Mouse (Mus musculus) cerebellum, adult 18-20 months (tissue): ENCODE results near the gene Pou2f2.

Experiments
- DNase-seq, 2 experiments: peaks; one replicate each; pipeline ENCODE4 v3.0.0; 2021

The Pou2f2 gene

GRCm38 (mm10) chr7:25195148-25195547, 15.6 kb upstream of the Pou2f2 start:
- no peak for DNase-seq

- DNase-seq: no peak
Measured at GRCm38 (mm10) chr7:25192110-25192509, 12.6 kb upstream of the Pou2f2 start.

DNA sequence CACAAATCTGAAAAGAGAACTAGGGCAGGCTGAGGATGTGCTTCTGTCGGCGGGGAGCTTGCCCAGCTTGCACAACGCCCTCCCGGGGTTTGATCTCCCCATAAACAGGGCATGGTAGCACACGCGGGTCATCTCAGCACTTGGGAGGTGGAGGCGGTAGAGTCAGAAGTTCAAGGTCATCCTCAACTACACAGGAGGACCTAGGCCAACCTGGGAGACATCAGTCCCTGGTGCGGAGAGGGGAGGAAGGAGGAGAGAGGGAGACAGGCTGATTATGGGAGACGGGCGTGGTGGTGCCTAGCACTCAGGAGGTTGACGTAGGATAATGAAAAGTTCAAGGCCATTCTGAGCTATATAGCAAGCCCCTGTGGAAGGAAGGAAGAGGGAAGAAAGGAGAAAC, 11.3 kb upstream of the Pou2f2 start:
- no peak for DNase-seq

DNA sequence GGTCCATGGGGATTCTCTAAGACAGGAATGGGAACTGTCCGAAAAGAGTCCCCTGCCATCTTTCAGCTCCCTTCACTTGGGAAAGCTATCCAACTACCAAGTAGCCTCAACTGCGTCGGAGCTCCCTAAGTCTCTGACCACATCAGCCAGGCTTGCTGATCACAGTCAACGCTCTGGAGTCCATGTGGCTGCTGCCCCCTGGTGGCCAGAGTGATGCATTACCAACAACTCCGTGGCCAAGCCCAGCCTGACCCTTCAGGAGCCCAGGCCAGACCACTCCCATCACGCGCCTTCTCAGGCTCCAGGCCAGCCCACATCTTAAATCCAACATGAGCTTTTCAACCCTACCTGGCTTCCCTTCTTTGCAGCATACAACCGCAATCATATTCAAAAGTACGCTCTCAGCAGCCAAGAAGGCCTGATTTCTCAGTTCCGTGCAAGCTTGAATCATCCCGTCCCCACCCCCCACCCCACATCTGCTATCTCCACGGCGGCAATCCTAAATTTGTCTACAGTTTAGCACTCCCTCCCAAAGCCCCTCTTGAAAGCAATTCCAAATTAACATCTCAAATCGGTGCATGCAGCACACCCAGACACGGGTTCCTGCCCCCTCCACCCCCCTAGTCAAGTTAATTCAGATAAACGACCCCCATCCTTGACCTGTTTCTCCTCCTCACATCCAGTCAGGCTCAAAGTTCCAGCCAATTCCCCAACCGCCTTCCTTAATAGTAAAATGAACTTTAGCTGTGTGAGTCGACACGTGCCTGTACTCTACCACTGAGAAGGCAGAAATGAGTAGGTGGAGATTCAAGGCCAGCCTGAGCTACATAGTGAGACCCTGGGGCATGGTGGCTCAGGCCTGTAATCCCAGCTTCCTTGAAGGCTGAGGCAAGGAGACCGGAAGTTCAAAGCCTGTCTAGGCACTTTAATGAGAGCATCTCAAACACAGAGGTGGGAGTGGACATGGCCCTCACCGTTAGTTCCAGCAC, 8.4 kb upstream of the Pou2f2 start:
- peak; percentile 90 to 95 for DNase-seq

DNA sequence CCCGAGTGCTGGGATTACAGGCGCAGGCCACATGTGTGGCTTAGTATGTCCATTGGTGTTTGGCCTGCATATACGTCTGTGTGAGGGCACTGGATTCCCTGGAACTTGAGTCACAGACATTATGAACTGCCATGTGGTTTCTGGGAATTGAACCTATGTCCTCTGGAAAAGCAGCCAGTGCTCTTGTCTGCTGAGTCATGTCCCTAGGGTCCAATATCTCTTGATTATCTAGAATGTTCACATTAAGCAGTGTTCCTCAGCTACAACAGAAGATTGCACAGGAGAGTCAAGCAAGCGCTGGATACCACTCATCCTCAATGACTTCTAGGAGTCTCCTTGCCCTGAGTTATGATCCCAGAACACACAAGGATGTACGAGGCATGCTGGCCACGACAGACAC, 4.6 kb upstream of the Pou2f2 start:
- no peak for DNase-seq

DNA sequence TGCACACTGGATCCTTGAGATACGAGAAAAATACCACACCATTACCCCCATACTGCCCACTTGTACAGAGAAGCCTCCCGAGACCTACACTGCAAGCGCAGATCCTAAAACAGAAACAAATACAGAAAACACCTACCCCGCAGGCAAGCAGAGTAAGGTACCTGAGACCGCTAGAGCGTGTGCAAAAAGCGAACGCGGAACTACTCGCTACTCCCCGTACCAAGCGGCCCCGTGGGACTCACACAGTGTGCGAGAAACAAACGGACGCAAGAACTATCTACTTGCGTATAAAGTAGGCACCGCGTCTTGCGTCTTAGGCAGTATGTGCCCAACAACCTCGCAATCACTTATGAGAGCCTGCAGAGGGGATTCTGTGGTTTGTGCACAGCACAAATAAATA, 2.3 kb upstream of the Pou2f2 start:
- peak in 1 of 2 experiments; percentile 28 for DNase-seq

- DNase-seq: peak; percentile 62 to 64
Measured at GRCm38 (mm10) chr7:25181331-25181790, 1.8 kb upstream of the Pou2f2 start.

GRCm38 (mm10) chr7:25180512-25180911, 986 bp upstream of the Pou2f2 start:
- DNase-seq: no peak

DNA sequence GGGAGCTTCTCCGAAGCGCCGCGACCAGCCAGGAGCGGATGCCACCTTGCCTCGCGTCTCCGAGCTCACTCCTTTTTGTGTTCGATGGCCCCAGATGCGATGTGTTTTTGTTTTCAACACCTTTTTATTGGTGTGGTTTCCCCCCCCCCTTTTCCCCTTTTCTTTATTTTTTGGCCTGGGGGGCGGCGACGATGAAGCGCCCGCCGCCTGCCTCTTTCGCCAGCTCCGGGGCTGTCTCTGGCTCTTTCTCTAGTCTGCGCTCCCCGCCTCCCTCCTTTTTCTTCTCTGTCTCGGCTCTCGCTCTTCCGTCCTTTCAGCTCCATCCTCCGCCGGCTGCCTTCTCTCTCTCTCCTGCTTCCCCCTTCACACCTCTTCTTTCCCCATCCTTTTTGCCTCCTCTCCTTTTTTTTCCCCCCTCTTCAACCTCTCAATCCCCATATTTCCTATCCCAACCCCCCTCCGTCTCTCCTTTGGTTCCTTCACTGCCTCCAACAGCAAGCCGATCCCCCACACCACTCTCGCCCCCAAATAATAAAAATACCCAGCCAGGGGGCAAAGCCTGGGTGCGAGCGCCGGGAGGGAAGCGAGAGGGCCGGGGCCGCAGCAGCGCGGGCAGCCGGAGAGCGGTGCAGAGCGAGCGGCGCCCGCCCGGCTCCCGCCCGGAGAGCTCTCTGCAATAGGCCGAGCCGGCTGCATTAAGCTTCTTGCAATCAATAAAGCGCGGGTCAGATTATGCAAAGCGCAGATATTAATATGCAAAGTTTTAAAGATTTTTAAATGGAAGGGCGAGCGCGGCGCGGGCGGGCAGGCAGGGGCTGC, 530 bp downstream of the Pou2f2 start:
- DNase-seq: peak; percentile 59 to 65

- DNase-seq: peak; percentile 37 to 43
Measured at GRCm38 (mm10) chr7:25178317-25178716, 1.2 kb downstream of the Pou2f2 start.

DNA sequence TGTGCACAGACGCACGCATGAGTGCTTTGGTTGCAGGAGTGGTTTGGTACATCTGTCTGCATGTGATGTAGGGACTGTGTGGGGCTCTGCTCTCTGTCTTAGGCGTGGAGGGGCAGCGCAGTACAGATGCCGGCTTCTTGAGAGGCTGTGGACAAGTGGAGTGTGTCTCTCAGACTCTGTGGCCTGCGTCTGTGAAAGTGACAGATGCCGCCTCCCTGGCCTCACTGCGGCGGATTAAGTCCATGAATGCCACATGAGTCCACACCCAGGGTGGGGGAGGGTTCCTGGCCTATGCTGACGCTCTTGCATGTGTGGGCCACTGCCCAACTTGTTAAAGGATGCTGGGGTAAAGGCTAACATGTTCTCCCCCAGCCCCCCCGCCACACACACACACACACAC, 5.2 kb downstream of the Pou2f2 start:
- DNase-seq: no peak

GRCm38 (mm10) chr7:25172669-25173068, 6.9 kb downstream of the Pou2f2 start:
- no peak for DNase-seq

DNA sequence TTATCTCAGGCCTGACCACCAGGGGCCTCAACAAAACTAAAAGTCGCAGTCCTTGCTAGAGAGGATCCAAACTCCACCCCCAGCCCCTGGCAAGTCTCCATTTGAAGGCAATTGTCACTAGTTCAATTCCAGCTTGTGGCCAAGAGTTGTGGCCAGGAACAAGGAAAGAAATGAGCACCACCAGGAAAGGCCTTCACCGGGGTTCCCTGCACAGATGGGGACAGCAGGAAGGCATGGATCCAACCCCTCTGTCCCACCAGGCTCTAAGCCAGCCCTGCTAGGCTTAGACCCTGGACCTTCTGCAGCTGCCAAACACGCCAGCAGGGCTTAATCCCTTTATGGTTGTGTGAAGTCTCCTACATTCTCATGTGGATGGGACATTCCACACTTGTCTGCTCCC, 8.9 kb downstream of the Pou2f2 start:
- DNase-seq: no peak

DNA sequence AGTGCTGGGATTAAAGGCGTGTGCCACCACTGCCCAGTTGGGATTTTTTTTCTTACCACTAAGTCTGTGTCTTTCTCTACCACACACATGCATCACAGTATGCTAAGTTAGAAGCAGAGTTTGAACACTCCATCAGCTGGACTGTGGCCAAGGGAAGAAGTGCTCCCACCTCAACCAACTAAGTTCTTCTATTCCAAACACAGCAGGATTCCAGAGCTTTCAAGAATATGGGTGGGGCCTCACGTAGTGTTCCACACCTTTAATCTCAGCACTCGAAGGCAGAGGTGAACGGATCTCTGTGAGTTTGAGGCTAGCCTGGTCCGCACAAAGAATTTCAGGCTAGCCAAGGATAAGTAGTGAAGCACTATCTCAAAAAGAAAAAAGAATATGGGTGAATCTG, 13.4 kb downstream of the Pou2f2 start:
- no peak for DNase-seq

DNA sequence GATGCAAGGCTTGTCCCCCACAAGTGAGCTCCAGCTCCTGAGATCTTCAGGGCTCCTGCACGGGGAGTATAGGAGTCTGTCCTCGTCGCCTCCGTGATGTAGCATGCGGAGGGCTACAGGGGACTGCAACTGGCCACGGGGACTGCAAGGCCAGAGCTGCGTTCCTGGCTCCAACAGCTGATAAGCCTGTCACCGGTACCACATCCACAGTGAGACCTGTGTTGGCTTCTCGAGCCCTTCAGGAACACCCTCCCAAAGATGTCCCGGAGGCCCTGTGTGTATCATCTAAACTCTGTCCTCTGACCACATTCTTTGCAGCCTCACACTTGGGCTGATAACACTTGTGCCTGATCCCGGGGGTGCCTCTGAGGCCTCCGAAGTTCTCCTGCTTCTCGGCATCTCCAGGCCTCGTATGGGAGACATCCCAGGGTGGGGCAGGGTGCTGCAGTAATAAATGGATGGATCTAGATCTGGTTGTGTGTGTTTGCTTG, 23.3 kb downstream of the Pou2f2 start:
- no peak for DNase-seq

- DNase-seq: no peak
Measured at GRCm38 (mm10) chr7:25155469-25156157, 23.9 kb downstream of the Pou2f2 start.

- no peak for DNase-seq
Measured at GRCm38 (mm10) chr7:25154648-25155047, 24.9 kb downstream of the Pou2f2 start.

GRCm38 (mm10) chr7:25153841-25154240, 25.7 kb downstream of the Pou2f2 start:
- no peak for DNase-seq

DNA sequence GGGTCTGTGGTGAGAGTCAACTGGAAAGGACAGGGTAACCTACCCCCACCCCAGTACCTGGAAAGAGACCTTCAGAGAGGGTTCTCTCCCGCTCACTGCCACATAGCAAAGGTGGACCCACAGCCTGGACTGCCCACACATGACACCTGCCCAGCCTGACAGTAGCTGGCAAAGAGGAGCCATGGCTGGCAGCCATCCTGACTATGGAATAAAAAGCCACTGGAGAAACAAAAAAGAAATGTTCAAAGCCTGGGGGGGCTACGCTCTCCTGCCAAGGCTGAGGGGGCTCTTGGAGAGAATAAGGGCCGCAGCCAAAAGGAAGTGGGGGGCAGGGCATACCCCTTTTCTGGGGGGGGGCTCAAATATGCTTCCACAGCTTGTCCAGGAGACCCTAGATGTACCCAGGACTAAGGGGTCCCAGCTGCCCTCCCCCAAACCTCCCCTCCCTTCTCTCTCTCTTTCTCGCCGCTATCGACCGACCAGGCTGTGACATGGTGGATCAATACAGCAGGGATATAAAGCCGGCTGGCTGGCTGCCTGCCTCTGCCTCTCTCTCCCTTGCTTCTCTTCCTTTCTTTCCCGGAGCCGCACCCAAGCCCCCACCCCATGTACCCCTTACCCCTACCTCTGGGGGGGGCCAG, 27.5 kb downstream of the Pou2f2 start:
- DNase-seq: peak; percentile 48 to 50

GRCm38 (mm10) chr7:25151009-25151408, 28.5 kb downstream of the Pou2f2 start:
- no peak for DNase-seq

- DNase-seq: no peak
Measured at GRCm38 (mm10) chr7:25150151-25150663, 29.3 kb downstream of the Pou2f2 start.

GRCm38 (mm10) chr7:25145896-25146295, 33.6 kb downstream of the Pou2f2 start:
- DNase-seq: no peak
